Mouse (Mus musculus): ENCODE data around the gene Ubxn11. TPM values are rescaled to one million over a fixed set of nuclear protein-coding genes. Genes with fewer than 3 reads are reported as not detected.

Ubxn11 gene
- polyA plus RNA-seq, 1 experiment from 2014 or later, result 8.3 TPM

GRCm38 (mm10) chr4:134096120-134096519, 6.2 kb upstream of the Ubxn11 start:
- Histone ChIP-seq H3K27ac (ENCODE audit: low read length) (no peak overlapping the region), H3K36me3 (ENCODE audit: control insufficient read depth, insufficient read depth, low read length) (no peaks in the 10 kb centered on the region), H3K4me2 (replicated peaks; ENCODE audit: low read depth, low read length) (no peak overlapping the region), H3K27me3 (ENCODE audit: control insufficient read depth, insufficient read depth, low read length) (no peaks in the 10 kb centered on the region), H3K4me1 (ENCODE audit: control insufficient read depth, insufficient read depth, low read length) (no peaks in the 10 kb centered on the region), H3K9me3 (ENCODE audit: control insufficient read depth, low read depth, low read length) (no peaks in the 10 kb centered on the region), H3K9ac (replicated peaks; ENCODE audit: low read depth, low read length) (no peak overlapping the region), H3K4me3 (ENCODE audit: low read depth, low read length) (no peak overlapping the region)
- 87% methylated on average over 3 of the region's 3 CpGs for WGBS
- ATAC-seq (ENCODE audit: insufficient number of reproducible peaks, insufficient read depth, low FRiP score, low read depth), result no peak

GRCm38 (mm10) chr4:134097015-134097608, 5.3 kb upstream of the Ubxn11 start:
- WGBS, result 76% methylated on average over 5 of the region's 5 CpGs
- no peaks in the 10 kb centered on the region for H3K4me1 ChIP-seq (ENCODE audit: control insufficient read depth, insufficient read depth, low read length)
- H3K9ac ChIP-seq (replicated peaks; ENCODE audit: low read depth, low read length), result no peak overlapping the region
- H3K36me3 ChIP-seq (ENCODE audit: control insufficient read depth, insufficient read depth, low read length), result no peaks in the 10 kb centered on the region
- H3K4me3 ChIP-seq (ENCODE audit: low read depth, low read length), result no peak overlapping the region
- H3K27ac ChIP-seq (ENCODE audit: low read length), result no peak overlapping the region
- H3K9me3 ChIP-seq (ENCODE audit: control insufficient read depth, low read depth, low read length), result no peaks in the 10 kb centered on the region
- no peak overlapping the region for H3K4me2 ChIP-seq (replicated peaks; ENCODE audit: low read depth, low read length)
- no peaks in the 10 kb centered on the region for H3K27me3 ChIP-seq (ENCODE audit: control insufficient read depth, insufficient read depth, low read length)
- ATAC-seq (ENCODE audit: insufficient number of reproducible peaks, insufficient read depth, low FRiP score, low read depth), result no peak

GRCm38 (mm10) chr4:134098628-134099027, 3.7 kb upstream of the Ubxn11 start:
- Histone ChIP-seq H3K4me2 (replicated peaks; ENCODE audit: low read depth, low read length) (no peak overlapping the region), H3K4me3 (ENCODE audit: low read depth, low read length) (no peak overlapping the region), H3K27me3 (ENCODE audit: control insufficient read depth, insufficient read depth, low read length) (no peaks in the 10 kb centered on the region), H3K9ac (replicated peaks; ENCODE audit: low read depth, low read length) (no peak overlapping the region), H3K27ac (ENCODE audit: low read length) (no peak overlapping the region), H3K36me3 (ENCODE audit: control insufficient read depth, insufficient read depth, low read length) (no peaks in the 10 kb centered on the region), H3K9me3 (ENCODE audit: control insufficient read depth, low read depth, low read length) (no peaks in the 10 kb centered on the region), H3K4me1 (ENCODE audit: control insufficient read depth, insufficient read depth, low read length) (0 out of 2 replicates have a peak, but pooled peaks cover 3% of the 10 kb centered on the region)
- ATAC-seq (ENCODE audit: insufficient number of reproducible peaks, insufficient read depth, low FRiP score, low read depth), result no peak
- 47% methylated on average over 8 of the region's 8 CpGs for WGBS

GRCm38 (mm10) chr4:134100245-134100644, 2.1 kb upstream of the Ubxn11 start:
- Histone ChIP-seq H3K4me1 (ENCODE audit: control insufficient read depth, insufficient read depth, low read length) (0 out of 2 replicates have a peak, but pooled peaks cover 3% of the 10 kb centered on the region), H3K27me3 (ENCODE audit: control insufficient read depth, insufficient read depth, low read length) (no peaks in the 10 kb centered on the region), H3K4me2 (replicated peaks; ENCODE audit: low read depth, low read length) (no peak overlapping the region), H3K9ac (replicated peaks; ENCODE audit: low read depth, low read length) (no peak overlapping the region), H3K36me3 (ENCODE audit: control insufficient read depth, insufficient read depth, low read length) (no peaks in the 10 kb centered on the region), H3K9me3 (ENCODE audit: control insufficient read depth, low read depth, low read length) (no peaks in the 10 kb centered on the region), H3K27ac (ENCODE audit: low read length) (no peak overlapping the region), H3K4me3 (ENCODE audit: low read depth, low read length) (no peak overlapping the region)
- ATAC-seq (ENCODE audit: insufficient number of reproducible peaks, insufficient read depth, low FRiP score, low read depth), result no peak
- WGBS, result 79% methylated on average over 4 of the region's 4 CpGs

- Histone ChIP-seq H3K27ac (ENCODE audit: low read length) (0 out of 2 replicates have a peak overlapping the region, but pooled peaks have one; percentile 10), H3K4me2 (replicated peaks; ENCODE audit: low read depth, low read length) (peak overlapping the region; percentile 68), H3K9ac (replicated peaks; ENCODE audit: low read depth, low read length) (peak overlapping the region; percentile 38), H3K9me3 (ENCODE audit: control insufficient read depth, low read depth, low read length) (no peaks in the 10 kb centered on the region), H3K36me3 (ENCODE audit: control insufficient read depth, insufficient read depth, low read length) (no peaks in the 10 kb centered on the region), H3K27me3 (ENCODE audit: control insufficient read depth, insufficient read depth, low read length) (no peaks in the 10 kb centered on the region), H3K4me3 (ENCODE audit: low read depth, low read length) (peak overlapping the region; percentile 81), H3K4me1 (ENCODE audit: control insufficient read depth, insufficient read depth, low read length) (0 out of 2 replicates have a peak, but pooled peaks cover 3% of the 10 kb centered on the region)
- WGBS, result 5% methylated on average over 21 of the region's 21 CpGs
- ATAC-seq (ENCODE audit: insufficient number of reproducible peaks, insufficient read depth, low FRiP score, low read depth), result no peak
These were observed 361 bp downstream of the Ubxn11 start for GRCm38 (mm10) chr4:134102742-134103119.

- H3K27me3 ChIP-seq (ENCODE audit: control insufficient read depth, insufficient read depth, low read length), result no peaks in the 10 kb centered on the region
- no peak overlapping the region for H3K9ac ChIP-seq (replicated peaks; ENCODE audit: low read depth, low read length)
- H3K4me3 ChIP-seq (ENCODE audit: low read depth, low read length), result no peak overlapping the region
- no peaks in the 10 kb centered on the region for H3K9me3 ChIP-seq (ENCODE audit: control insufficient read depth, low read depth, low read length)
- no peaks in the 10 kb centered on the region for H3K36me3 ChIP-seq (ENCODE audit: control insufficient read depth, insufficient read depth, low read length)
- no peak overlapping the region for H3K4me2 ChIP-seq (replicated peaks; ENCODE audit: low read depth, low read length)
- H3K4me1 ChIP-seq (ENCODE audit: control insufficient read depth, insufficient read depth, low read length), result 0 out of 2 replicates have a peak, but pooled peaks cover 3% of the 10 kb centered on the region
- 69% methylated on average over 7 of the region's 7 CpGs for WGBS
- no peak for ATAC-seq (ENCODE audit: insufficient number of reproducible peaks, insufficient read depth, low FRiP score, low read depth)
- H3K27ac ChIP-seq (ENCODE audit: low read length), result no peak overlapping the region
These were observed 3.7 kb downstream of the Ubxn11 start for GRCm38 (mm10) chr4:134106105-134106504.

GRCm38 (mm10) chr4:134107730-134108129, 5.4 kb downstream of the Ubxn11 start:
- Histone ChIP-seq H3K9me3 (ENCODE audit: control insufficient read depth, low read depth, low read length) (no peaks in the 10 kb centered on the region), H3K36me3 (ENCODE audit: control insufficient read depth, insufficient read depth, low read length) (no peaks in the 10 kb centered on the region), H3K4me3 (ENCODE audit: low read depth, low read length) (no peak overlapping the region), H3K27ac (ENCODE audit: low read length) (no peak overlapping the region), H3K4me1 (ENCODE audit: control insufficient read depth, insufficient read depth, low read length) (0 out of 2 replicates have a peak, but pooled peaks cover 3% of the 10 kb centered on the region), H3K9ac (replicated peaks; ENCODE audit: low read depth, low read length) (no peak overlapping the region), H3K27me3 (ENCODE audit: control insufficient read depth, insufficient read depth, low read length) (no peaks in the 10 kb centered on the region), H3K4me2 (replicated peaks; ENCODE audit: low read depth, low read length) (no peak overlapping the region)
- WGBS, result 86% methylated on average over 7 of the region's 7 CpGs
- ATAC-seq (ENCODE audit: insufficient number of reproducible peaks, insufficient read depth, low FRiP score, low read depth), result no peak

- Histone ChIP-seq H3K27me3 (ENCODE audit: control insufficient read depth, insufficient read depth, low read length) (no peaks in the 10 kb centered on the region), H3K4me3 (ENCODE audit: low read depth, low read length) (no peak overlapping the region), H3K4me2 (replicated peaks; ENCODE audit: low read depth, low read length) (no peak overlapping the region), H3K27ac (ENCODE audit: low read length) (no peak overlapping the region), H3K9ac (replicated peaks; ENCODE audit: low read depth, low read length) (no peak overlapping the region), H3K4me1 (ENCODE audit: control insufficient read depth, insufficient read depth, low read length) (no peaks in the 10 kb centered on the region; the same call in 1 of the 2 replicates), H3K36me3 (ENCODE audit: control insufficient read depth, insufficient read depth, low read length) (no peaks in the 10 kb centered on the region), H3K9me3 (ENCODE audit: control insufficient read depth, low read depth, low read length) (no peaks in the 10 kb centered on the region)
- ATAC-seq (ENCODE audit: insufficient number of reproducible peaks, insufficient read depth, low FRiP score, low read depth), result no peak
- 29% methylated on average over 5 of the region's 5 CpGs for WGBS
These were observed 5.8 kb downstream of the Ubxn11 start for GRCm38 (mm10) chr4:134108196-134108595.

GRCm38 (mm10) chr4:134110653-134111052, 8.3 kb downstream of the Ubxn11 start:
- WGBS, result 51% methylated on average over 3 of the region's 3 CpGs
- Histone ChIP-seq H3K9ac (replicated peaks; ENCODE audit: low read depth, low read length) (no peak overlapping the region), H3K4me3 (ENCODE audit: low read depth, low read length) (no peak overlapping the region), H3K27me3 (ENCODE audit: control insufficient read depth, insufficient read depth, low read length) (no peaks in the 10 kb centered on the region), H3K9me3 (ENCODE audit: control insufficient read depth, low read depth, low read length) (no peaks in the 10 kb centered on the region), H3K36me3 (ENCODE audit: control insufficient read depth, insufficient read depth, low read length) (no peaks in the 10 kb centered on the region), H3K4me1 (ENCODE audit: control insufficient read depth, insufficient read depth, low read length) (no peaks in the 10 kb centered on the region; the same call in 1 of the 2 replicates), H3K27ac (ENCODE audit: low read length) (no peak overlapping the region), H3K4me2 (replicated peaks; ENCODE audit: low read depth, low read length) (no peak overlapping the region)
- ATAC-seq (ENCODE audit: insufficient number of reproducible peaks, insufficient read depth, low FRiP score, low read depth), result no peak
